16 mouse cellular contexts compared by ENCODE assay signal in the genomic region with DNA sequence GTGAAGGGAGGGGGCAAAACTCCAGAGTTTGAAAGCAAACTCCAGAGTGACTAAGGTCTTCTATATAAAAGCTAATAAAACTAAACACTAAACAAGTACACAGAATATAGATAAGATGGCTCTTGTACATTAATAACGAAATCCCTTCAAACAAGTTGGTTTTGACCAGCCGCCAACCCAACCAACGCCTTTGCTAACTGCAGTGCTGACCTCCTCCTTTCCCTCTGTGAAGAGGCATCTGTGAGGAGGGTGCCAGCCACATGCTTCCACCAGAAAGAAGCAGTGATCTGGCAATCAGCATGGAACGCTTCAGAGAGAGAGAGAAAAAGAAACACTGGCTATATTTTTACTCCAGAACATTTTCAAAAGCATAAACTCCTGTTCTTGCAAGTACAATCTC. TPM values are rescaled to one million over a fixed set of nuclear protein-coding genes. Genes with fewer than 3 reads are reported as not detected.
DNase-seq lines count a peak whose midpoint lies in the region; ATAC-seq lines count a peak whose summit lies in the region.
"Had no signal": no experiment of that assay in that cellular context is flagged by ENCODE, and none has a peak within 500 bp of the region (broad histone marks: within the 10 kb centered on the region; RNA-seq: fewer than 3 reads in every experiment).

No protein-coding gene starts in this region.

- no peaks in the 10 kb centered on the region for H3K27me3 ChIP-seq in heart, embryonic 11.5 days (ENCODE audit: control insufficient read depth, insufficient read depth, low read length)
- H3K27me3 ChIP-seq: hindbrain, embryonic 15.5 days; neural tube, embryonic 15.5 days had no signal

- H3K36me3 ChIP-seq in heart, embryonic 11.5 days (ENCODE audit: control insufficient read depth, insufficient read depth, low read length), result no peaks in the 10 kb centered on the region
- H3K36me3 ChIP-seq: hindbrain, embryonic 15.5 days; neural tube, embryonic 15.5 days had no signal

- H3K4me1 ChIP-seq in heart, embryonic 11.5 days (ENCODE audit: control insufficient read depth, insufficient read depth, low read length), result peaks cover 34% of the 10 kb centered on the region

- H3K4me3 ChIP-seq in heart, embryonic 11.5 days (ENCODE audit: low read depth, low read length), result no peak overlapping the region
- H3K4me3 ChIP-seq: hindbrain, embryonic 15.5 days; neural tube, embryonic 15.5 days had no signal

- H3K9me3 ChIP-seq in heart, embryonic 11.5 days (replicated peaks; ENCODE audit: control insufficient read depth, low read length), result no peaks in the 10 kb centered on the region
- H3K9me3 ChIP-seq: hindbrain, embryonic 15.5 days; megakaryocyte, embryonic 14.5 days; neural tube, embryonic 15.5 days had no signal

- H3K4me2 ChIP-seq in heart, embryonic 11.5 days, result no peak overlapping the region
- H3K4me2 ChIP-seq: hindbrain, embryonic 15.5 days; neural tube, embryonic 15.5 days had no signal

- DNase-seq in cerebellum, postnatal 10 days, result peak; percentile 49 to 58
- DNase-seq in heart, postnatal 4 days, result peak; percentile 46
- DNase-seq in brain, adult 2 months (ENCODE audit: low read depth, low spot score), result peak; percentile 83
- peak; percentile 40 to 56 for DNase-seq in layer of hippocampus, postnatal 36 days
- no peak for DNase-seq in Muller cell, postnatal 12 days (ENCODE audit: inconsistent ontology term)
- no peak for DNase-seq in adrenal gland, postnatal 36 days
- DNase-seq: adrenal gland, adult 8-10 months; B cell, adult 2 months; embryo, embryonic 11 days; kidney, adult 18-20 months; kidney, postnatal 4 days had no signal

- H3K9ac ChIP-seq in heart, embryonic 11.5 days (ENCODE audit: low read depth, low read length), result no peak overlapping the region
- H3K9ac ChIP-seq: hindbrain, embryonic 15.5 days; neural tube, embryonic 15.5 days had no signal

- 59% methylated on average over 4 of the region's 4 CpGs for WGBS in heart, embryonic 11.5 days (ENCODE audit: insufficient replicate concordance)

- ATAC-seq in cerebellum, adult (ENCODE audit: insufficient number of reproducible peaks, low FRiP score, low TSS enrichment), result no peak
- no peak for ATAC-seq in heart, embryonic 11.5 days (replicated peaks; ENCODE audit: insufficient number of reproducible peaks, low FRiP score, low TSS enrichment)

- H3K27ac ChIP-seq in heart, embryonic 11.5 days (ENCODE audit: low read depth, low read length), result no peak overlapping the region
- H3K27ac ChIP-seq: hindbrain, embryonic 15.5 days; neural tube, embryonic 15.5 days had no signal

RNA-seq across cellular contexts. Expression of gene Map4k3, which starts 21.1 kb away (rescaled TPM):
- total RNA-seq in heart, postnatal 4 days (2021), result 10 to 100 TPM; 49.6 to 51.9 TPM
- polyA plus RNA-seq in heart, embryonic 11.5 days (2014; fragmentation: Nextera tagmentation; extraction: Ambion mirVana), result 20.4 and 22.0 TPM in 2 replicates
- total RNA-seq in layer of hippocampus, postnatal 36 days (2021), result 10 to 100 TPM; 89.8 to 92.7 TPM
- total RNA-seq in adrenal gland, postnatal 36 days (2021), result 10 to 100 TPM; 45.0 to 50.5 TPM

Comparison
In these comparisons a context has a peak if more than half of its experiments do, and no peak if none do; other contexts are left out.
1. DNase-seq: peak in cerebellum, postnatal 10 days (2 of 2), heart, postnatal 4 days (single experiment), brain, adult 2 months (single experiment) and layer of hippocampus, postnatal 36 days (2 of 2); none in Muller cell, postnatal 12 days (single experiment) and adrenal gland, postnatal 36 days (0 of 2).